Mouse (Mus musculus) frontal cortex, adult (tissue): ENCODE data around the gene Prr36.
"Not testable (repeated sequence)": the region's sequence is repeated elsewhere in the genome, so short reads cannot be mapped to it uniquely, and the experiment has no call there.

ENCODE experiments used
- ATAC-seq: cut with Nextera tagmentation; 2 replicates; pipeline ENCODE4 v1.9.2; 2017; ENCODE audit warnings: mild to moderate bottlenecking, moderate library complexity, mixed read lengths; ENCODE audit not compliant: low TSS enrichment

The Prr36 gene

GRCm38 (mm10) chr8:4216791-4217621, at the start of gene Prr36:
Gene Prr36 (minus strand): TSS chr8:4217459.
- peak; percentile 58 for ATAC-seq

DNA sequence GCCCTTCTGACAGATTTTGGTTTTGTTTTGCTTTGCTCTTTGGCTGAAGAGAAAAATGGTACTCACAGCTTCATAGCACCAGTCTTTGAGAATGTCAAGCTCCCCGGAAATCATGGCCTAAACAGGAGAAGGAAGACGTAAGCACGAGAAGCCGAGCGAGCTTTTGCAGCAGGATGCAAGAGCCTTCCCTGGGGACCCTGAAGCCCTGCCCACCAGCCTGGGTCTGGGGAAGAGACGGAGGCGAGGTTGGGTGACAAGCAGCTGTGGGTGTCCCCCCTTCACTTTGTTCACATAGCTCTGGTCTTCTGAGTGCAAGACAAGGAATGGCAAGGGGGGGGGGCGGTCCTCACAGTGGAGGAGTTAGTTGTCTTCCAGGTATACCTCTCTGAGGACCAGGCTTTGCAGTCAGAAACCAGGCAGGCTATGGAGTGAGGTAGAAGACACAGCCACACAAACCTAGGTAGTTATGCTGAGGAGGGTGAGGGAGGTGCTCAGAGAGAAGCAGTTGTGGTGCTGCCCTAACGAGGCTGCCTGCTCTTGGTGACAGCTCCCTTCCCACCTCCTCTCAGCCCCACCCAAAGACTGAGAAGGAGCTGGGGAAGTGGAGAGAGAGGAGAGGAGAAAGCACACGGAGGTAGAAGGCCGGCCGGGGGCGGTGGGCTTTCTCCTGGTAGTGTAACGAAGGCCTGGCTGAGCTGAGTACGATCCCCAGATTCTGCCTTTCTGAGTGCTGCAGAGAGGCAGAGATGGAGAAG, 48.1 kb upstream of the Prr36 start:
- peak; percentile 49 for ATAC-seq

GRCm38 (mm10) chr8:4263105-4263791, 46.0 kb upstream of the Prr36 start:
- peak; percentile 48 for ATAC-seq

GRCm38 (mm10) chr8:4259805-4260170, 42.5 kb upstream of the Prr36 start:
- ATAC-seq: no peak

DNA sequence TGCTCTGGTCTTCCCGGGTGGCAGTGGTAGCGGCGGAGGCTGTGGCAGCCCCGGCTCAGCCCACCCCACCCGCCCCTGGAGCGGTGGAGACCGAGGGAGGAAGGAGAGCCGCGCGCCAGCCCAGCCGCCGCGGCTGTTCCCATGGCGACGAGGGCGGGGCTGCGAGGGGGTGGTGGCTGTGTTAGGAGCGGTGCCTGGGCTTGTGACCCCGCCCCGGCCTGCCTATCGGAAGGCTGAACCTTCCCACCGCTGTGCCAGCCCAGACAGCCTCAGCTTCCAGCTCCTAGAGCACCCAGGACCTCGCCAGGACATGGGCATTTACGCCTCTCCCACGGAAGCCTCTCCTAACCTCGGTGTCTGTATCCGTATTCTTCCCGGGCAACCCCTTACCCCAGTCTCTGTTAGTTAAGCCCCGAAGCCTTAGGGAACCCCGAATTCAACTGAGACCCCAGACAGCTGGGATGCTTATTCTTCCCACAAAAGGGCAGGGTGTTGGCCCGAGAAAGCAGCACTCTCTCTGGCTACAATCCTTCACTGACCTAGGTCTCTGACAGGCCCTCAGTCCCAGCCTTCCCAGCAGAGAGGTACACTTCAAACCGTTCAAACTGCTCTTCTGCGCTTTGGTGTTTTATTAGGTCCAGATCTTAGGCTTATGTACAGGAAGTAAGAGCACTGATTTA, 42.0 kb upstream of the Prr36 start, which contains the start of gene Ctxn1:
TSS of gene Ctxn1 (minus strand) at position 150 of the 680 bp plus-strand sequence.
- peak; percentile 50 for ATAC-seq

DNA sequence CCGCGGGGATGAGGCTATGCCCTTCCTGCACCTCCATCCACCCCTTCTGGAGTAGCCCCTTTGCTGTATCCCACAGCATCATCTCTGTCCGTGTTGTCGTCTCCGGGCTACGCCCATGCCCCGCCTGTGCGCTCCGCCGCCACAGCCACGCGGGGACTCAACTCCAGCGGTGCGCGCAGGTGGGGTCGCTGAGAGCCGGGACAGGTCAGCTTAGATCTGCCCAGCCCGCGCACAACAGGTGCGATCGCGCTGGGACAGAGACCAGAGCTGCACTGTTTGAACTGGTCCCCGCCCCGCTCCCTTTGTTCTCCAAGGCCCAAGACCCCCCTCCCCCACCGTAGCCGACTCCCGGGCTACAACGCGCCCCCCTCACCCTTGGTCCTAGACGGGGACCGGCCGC, 41.4 kb upstream of the Prr36 start:
- no peak for ATAC-seq

DNA sequence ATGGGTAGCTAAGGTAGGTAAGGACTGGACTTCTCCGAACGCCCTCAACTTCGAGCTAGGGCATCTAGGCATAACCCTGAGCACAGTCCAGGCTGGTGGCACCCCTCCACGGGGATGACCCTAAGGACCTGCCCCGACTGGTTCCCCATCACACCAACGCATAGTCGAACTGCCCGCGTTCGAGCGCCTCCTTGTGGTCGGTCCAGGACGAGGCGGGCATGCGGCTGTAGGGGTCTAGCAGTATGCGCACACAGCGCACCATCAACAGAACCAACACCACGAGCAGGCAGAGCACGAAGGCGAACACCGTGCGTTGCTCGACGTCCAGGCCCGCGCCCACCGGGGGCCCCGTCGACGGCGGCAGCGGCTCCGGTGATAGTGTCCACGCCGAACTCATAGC, 41.0 kb upstream of the Prr36 start:
- peak; percentile 17; the same call in 1 of the 2 replicates for ATAC-seq

DNA sequence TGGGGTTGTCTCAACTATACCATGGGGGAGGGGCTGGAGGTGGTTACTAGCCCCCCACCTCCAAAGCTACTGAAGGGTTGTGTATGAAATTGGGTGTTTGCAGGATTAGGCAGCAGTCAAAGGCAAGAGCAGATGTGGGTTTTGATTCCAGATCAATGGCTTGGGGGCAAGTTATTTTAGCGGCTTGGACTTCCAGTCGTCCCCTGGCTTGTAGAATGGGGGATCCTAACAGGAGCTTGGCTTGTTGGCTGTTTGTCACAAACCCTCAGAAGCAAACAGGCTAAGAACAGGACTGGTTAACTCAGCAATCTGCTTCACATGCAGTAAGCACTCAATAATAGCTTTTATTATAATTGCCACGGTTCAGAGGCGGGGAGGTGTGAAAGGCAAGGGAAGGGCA, 40.1 kb upstream of the Prr36 start:
- no peak for ATAC-seq

DNA sequence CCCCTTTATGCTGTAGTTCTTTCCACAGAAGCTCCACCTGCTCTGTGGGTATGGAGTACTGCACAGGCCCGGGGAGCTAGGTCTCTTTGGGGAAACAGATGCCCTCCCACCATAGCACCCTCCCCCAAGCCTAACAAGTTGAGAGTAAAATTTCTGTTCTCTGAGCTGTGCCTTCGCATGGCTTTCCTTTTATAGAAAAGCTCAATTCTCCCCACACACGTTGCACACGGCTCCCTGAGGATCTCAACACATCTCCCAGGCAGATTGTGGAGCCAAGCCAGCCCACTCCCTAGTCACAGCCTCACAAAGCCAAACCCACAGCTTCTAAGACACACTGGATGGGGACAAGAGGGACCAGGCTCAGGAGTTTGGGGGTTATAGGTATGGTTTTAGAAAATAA, 39.7 kb upstream of the Prr36 start:
- ATAC-seq: peak; percentile 57

GRCm38 (mm10) chr8:4255471-4255870, 38.2 kb upstream of the Prr36 start:
- ATAC-seq: not testable (repeated sequence)

- ATAC-seq: no peak
Observed at GRCm38 (mm10) chr8:4254001-4254400, 36.7 kb upstream of the Prr36 start.

DNA sequence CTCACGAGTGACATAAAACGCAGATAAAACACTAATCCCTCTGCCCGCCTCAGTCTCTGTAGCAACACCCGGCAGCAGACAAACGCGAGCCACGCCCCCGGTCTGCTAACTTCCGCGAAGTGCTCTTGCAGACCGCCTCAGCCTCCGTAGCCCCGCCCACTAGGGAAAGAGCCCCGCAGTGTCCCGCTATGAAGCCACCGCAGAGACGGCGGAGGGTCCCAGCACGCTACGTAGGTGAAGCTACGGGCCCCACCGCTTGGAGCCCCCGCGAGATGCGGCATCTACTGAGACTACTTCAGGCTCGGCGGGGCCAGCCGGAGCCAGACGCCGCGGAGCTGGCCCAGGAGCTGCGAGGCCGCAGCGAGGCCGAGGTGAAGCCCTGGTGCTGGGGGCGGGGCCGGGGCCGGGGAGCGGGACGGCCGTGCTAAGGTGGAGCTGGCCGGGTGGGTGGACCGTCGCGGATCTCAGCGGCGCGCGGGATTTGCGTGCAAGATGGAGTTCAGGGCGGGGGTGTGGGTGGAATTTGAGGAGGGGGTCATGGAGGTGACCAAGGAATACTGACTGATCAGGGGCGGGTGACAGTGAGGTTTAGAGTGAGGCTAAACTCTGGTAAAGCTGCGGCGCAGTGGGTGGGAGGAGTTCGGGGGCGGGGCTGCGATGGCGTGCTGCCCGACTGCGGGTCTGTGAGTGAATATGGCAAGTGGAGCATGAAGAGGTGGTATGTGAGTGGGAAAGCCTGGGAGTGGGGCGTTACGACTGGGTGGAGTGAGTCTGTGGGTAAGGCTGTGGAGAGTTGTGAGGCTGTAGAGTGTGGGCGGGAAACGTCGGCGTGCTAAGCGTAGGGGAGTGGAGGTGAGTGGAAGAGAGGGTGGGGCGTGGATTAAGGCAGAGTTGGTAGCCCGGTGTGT, 35.9 kb upstream of the Prr36 start, which contains the start of gene Snapc2:
TSS of gene Snapc2 (plus strand) at position 147 of the 908 bp plus-strand sequence.
- peak; percentile 45 for ATAC-seq

GRCm38 (mm10) chr8:4252116-4252760, 35.0 kb upstream of the Prr36 start:
- no peak for ATAC-seq

GRCm38 (mm10) chr8:4250306-4250970, 33.2 kb upstream of the Prr36 start:
- ATAC-seq: peak; percentile 55

DNA sequence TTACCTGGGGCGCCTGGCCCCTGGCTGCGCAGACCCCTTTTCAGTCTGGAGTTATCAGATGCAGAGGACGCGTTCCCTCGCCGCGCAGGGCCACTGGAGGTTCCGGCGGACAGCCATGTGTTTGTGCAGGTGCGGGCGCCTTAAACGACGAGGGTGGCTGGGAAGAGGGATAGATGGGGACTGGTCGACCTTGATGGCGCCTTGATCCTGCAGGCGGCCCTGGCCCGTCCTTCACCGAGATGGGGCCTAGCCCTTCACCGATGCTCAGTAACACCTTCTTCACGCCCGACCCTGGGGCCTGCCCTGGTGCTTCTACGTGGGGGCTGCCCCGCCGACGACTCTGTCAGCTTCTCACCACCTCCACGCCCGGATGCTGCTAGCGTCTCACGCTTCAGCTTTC, 32.0 kb upstream of the Prr36 start:
- ATAC-seq: no peak

- ATAC-seq: no peak
Observed at GRCm38 (mm10) chr8:4247951-4248540, 30.8 kb upstream of the Prr36 start, which contains the start of gene Tgfbr3l. Gene Tgfbr3l (plus strand): TSS chr8:4248214.

DNA sequence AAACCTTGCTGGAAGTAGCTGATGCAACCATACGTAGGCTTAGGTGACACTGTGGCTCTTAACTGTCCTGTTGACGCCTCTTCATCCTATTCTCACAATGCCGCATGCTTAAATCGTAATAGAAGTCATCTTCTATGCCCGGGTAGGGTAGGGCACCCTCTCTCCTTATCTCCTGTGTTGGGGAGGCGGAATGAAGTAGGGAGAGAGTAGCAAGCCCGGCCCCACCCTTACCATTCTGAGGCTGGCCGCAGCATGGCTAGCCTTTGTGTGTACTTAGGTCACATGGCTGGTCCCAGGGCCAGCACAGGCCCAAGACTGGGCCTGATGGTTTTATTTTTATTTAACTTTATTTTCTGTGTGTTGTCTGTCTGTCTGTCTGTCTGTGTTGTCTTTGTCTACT, 30.0 kb upstream of the Prr36 start:
- ATAC-seq: no peak

DNA sequence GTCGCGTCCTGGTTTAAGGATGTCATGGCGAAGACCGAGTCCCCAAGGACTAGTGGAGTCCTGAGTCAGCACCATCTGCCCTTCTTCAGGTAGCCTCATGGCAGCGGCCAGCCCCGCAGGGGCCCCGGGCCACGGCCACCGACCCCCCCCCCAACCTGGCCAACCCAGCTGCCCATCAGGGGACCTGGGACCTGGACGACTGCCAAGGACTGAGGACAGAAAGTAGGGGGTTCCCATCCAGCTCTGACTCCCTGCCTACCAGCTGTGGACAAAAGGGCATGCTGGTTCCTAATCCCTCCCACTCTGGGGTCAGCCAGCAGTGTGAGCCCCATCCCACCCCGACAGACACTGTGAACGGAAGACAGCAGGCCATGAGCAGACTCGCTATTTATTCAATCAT, 28.5 kb upstream of the Prr36 start:
- no peak for ATAC-seq

DNA sequence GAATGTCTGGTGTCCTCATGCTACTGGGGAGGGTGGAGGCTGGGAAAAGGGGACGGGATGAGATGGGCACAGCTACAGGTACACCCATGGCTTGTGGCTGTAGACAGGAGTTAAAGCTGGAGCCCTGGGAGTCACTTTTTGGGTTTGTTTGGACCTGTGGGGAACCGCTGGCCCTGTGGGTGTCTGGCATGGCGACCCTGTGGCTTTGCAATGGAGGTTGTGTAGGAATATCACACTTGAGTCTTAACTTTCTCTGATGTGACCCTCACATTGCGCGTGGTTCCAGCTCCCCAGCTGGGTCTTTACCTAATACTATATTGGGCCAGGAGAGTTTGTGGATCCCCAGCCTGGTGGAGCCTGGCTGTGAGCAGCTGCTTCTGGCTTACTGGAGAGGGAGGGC, 27.8 kb upstream of the Prr36 start:
- ATAC-seq: no peak
